In genomic region chr4:40812891-40813290, GRCm38 (mm10) we compare ENCODE assay signal across 12 mouse cellular contexts.
"Had no signal": no experiment of that assay in that cellular context is flagged by ENCODE, and none has a peak within 500 bp of the region (broad histone marks: within the 10 kb centered on the region; RNA-seq: fewer than 3 reads in every experiment).

No protein-coding gene starts in this region.

- DNase-seq: gastrocnemius, postnatal 14 days; gastrocnemius, postnatal 36 days; heart, adult 11 months; heart, adult 2 months; heart, postnatal 14 days; heart, postnatal 36 days; kidney, adult 11 months; kidney, adult 2 months; kidney, adult 9 months; kidney, postnatal 14 days; kidney, postnatal 36 days; left cerebral cortex, postnatal 4 days had no signal
